Mouse (Mus musculus) stomach, embryonic 15.5 days (tissue): ENCODE data around the gene Rims4. TPM values are rescaled to one million over a fixed set of nuclear protein-coding genes. Genes with fewer than 3 reads are reported as not detected.

Experiments used
- ATAC-seq: fragments of 200-750 bp; cut with Nextera tagmentation; 2 replicates; pipeline ENCODE4 v1.8.0; 2017; ENCODE audit warnings: low read depth, moderate number of reproducible peaks, moderate TSS enrichment; ENCODE audit not compliant: insufficient read depth, low FRiP score
- H3K27ac ChIP-seq: fragments of 300-500 bp; sonication (generic); 2 replicates; pipeline ENCODE4 v1.5.1; 2015; ENCODE audit warnings: mild to moderate bottlenecking, inconsistent platforms
- H3K27me3 ChIP-seq: fragments of 300-500 bp; sonication (generic); replicated peaks from 2 replicates; pipeline ENCODE4 v1.6.1; 2015; ENCODE audit warnings: inconsistent platforms
- H3K36me3 ChIP-seq: fragments of 300-500 bp; sonication (generic); 2 replicates; pipeline ENCODE4 v1.6.1; 2015; ENCODE audit warnings: inconsistent platforms
- H3K4me1 ChIP-seq: fragments of 300-500 bp; sonication (generic); 2 replicates; pipeline ENCODE4 v1.6.1; 2015; ENCODE audit warnings: inconsistent platforms
- H3K4me2 ChIP-seq: fragments of 300-500 bp; sonication (generic); 2 replicates; pipeline ENCODE4 v1.6.1; 2015; ENCODE audit warnings: mild to moderate bottlenecking, inconsistent platforms
- H3K4me3 ChIP-seq: fragments of 300-500 bp; sonication (generic); replicated peaks from 2 replicates; pipeline ENCODE4 v1.5.1; 2015; ENCODE audit warnings: inconsistent platforms
- H3K9ac ChIP-seq: fragments of 300-500 bp; sonication (generic); 2 replicates; pipeline ENCODE4 v1.6.1; 2015; ENCODE audit warnings: inconsistent platforms
- H3K9me3 ChIP-seq: fragments of 300-500 bp; sonication (generic); 2 replicates; pipeline ENCODE4 v1.6.1; 2016; ENCODE audit warnings: inconsistent platforms
- WGBS: fragments of 180-500 bp; shearing (Covaris S2); methylation state at CpG from one replicate; pipeline ENCODE4 v1.1.7; 2015; 5-methylcytosine and 5-hydroxymethylcytosine counted together
- polyA plus RNA-seq: library from polyadenylated mRNA; unstranded; fragments of >200 nt; fragmentation: Nextera tagmentation; extraction: Ambion mirVana; gene quantifications from 2 replicates; pipeline ENCODE4 v1.2.1, GENCODE M21; 2015

The Rims4 gene
- polyA plus RNA-seq, 1 experiment from 2014 or later = 1.0 TPM

DNA sequence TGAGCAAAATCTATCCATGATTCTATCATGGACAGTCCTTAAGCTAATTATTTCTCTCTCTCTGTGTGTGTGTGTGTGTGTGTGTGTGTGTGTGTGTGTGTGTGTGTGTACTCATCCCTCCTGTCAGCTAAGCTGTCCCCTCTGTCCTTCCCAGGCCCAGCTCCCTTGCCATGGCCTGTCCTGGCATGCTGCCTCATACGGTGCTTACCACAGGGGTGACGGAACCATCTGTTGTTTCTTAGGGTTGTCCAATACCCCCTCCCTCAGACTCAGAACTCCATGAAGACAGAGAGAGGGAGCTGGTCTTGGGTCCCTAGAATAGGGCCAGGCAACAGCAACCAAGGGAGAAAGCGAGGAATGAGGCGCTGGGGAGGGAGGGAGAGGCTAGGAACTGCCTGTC lies 14.2 kb downstream of the Rims4 start:
- Histone ChIP-seq H3K27ac (no peak overlapping the region), H3K27me3 (no peaks in the 10 kb centered on the region), H3K4me2 (no peak overlapping the region), H3K4me3 (no peak overlapping the region), H3K9me3 (no peaks in the 10 kb centered on the region), H3K36me3 (no peaks in the 10 kb centered on the region), H3K9ac (no peak overlapping the region), H3K4me1 (peaks cover 6% of the 10 kb centered on the region)
- no peak for ATAC-seq
- 70% methylated on average over 4 of the region's 4 CpGs for WGBS

DNA sequence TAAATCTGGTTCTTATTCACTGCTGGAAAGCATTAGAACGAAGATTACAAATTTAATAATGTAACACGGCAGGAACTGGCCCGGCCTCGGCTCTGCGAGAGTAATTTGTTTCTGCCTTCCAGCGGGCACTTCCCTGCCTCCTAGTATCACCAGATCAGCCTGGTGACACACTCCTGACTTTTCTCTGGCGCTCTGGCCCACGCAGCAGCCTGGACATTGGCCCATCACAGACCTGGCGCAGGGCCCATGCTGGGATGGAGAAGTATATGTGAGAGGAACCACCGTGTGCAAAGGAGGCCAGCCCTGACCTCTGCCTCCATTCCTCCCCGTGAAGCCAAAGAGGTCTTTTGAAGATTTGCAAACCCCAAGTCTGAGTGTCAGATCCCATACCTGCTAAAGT lies 15.0 kb downstream of the Rims4 start:
- H3K27ac ChIP-seq = no peak overlapping the region
- peaks cover 6% of the 10 kb centered on the region for H3K4me1 ChIP-seq
- 49% methylated on average over 11 of the region's 11 CpGs for WGBS
- H3K4me2 ChIP-seq = no peak overlapping the region
- no peak for ATAC-seq
- no peaks in the 10 kb centered on the region for H3K27me3 ChIP-seq
- no peak overlapping the region for H3K9ac ChIP-seq
- H3K9me3 ChIP-seq = no peaks in the 10 kb centered on the region
- no peaks in the 10 kb centered on the region for H3K36me3 ChIP-seq
- no peak overlapping the region for H3K4me3 ChIP-seq

DNA sequence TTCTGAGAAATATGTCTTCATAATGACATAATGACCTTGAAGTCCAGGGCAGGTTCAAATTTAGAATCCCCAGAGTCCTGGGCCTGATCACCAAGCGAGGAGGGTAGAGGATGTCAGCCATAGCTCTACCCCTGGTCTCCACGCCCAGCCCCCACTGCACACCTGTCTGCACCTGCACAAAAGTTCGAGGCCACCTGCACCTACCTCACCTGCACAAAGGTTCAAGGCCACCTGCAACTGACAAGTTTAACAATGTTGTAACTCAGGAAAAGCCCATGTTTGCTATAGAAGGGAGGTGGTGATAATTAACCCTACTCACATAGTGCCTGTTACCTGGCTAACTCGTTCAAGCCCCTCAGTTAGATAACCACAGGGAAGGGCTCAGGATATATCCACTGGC lies 16.0 kb downstream of the Rims4 start:
- Histone ChIP-seq H3K4me1 (peaks cover 6% of the 10 kb centered on the region), H3K4me2 (no peak overlapping the region), H3K9ac (no peak overlapping the region), H3K36me3 (no peaks in the 10 kb centered on the region), H3K27me3 (no peaks in the 10 kb centered on the region), H3K27ac (no peak overlapping the region), H3K9me3 (no peaks in the 10 kb centered on the region), H3K4me3 (no peak overlapping the region)
- WGBS = 62% methylated on average over 4 of the region's 4 CpGs
- no peak for ATAC-seq

DNA sequence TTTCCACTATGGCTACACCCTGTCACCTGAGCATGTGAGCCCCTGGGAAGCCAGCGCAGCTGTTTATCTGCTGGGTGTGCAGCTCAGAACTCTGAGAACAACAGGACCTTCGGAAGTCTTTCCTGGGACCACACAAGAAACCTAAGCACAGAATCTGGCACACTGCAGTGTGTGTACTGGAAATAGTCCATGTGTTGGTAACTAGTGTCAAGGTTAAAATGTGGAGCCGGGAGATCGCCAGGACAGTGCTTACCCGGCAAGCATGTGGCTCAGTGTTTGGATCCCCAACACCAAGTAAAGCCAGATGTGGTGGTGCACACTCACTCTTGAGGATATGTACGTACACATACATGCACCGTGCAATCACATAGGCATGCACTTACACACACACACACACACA lies 17.4 kb downstream of the Rims4 start:
- no peaks in the 10 kb centered on the region for H3K36me3 ChIP-seq
- 0 out of 2 replicates have a peak, but pooled peaks have one; percentile 20 for ATAC-seq
- H3K27ac ChIP-seq = peak overlapping the region; percentile 11; the same call in 1 of the 2 replicates
- no peaks in the 10 kb centered on the region for H3K9me3 ChIP-seq
- H3K4me1 ChIP-seq = peaks cover 6% of the 10 kb centered on the region
- no peak overlapping the region for H3K4me2 ChIP-seq
- 72% methylated on average over 7 of the region's 7 CpGs for WGBS
- H3K4me3 ChIP-seq = no peak overlapping the region
- H3K27me3 ChIP-seq = no peaks in the 10 kb centered on the region
- no peak overlapping the region for H3K9ac ChIP-seq

DNA sequence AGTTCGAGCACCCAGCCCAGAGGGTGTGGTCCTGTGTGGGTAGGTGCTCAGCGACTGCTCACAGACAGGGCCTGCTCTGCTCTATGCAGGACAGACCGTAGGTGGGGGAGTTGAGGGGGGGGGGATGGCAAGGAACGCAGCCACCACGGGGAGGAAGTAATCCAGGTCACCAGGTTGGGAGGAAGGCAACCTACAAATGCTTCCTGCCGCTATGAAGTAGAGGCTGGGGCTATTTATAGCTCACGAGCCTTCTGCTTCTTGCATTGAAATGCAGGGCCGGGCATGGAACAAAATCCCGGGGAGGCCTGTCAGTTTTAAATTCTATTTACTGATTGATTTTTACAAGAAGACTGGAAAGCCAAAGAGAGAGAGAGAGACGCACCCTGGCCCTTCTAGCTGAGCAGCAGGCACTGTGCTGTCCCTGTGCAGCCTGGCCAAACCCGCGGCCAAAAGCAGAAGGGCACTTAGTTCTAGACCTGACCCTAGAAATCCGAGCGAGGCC lies 18.5 kb downstream of the Rims4 start:
- H3K9me3 ChIP-seq = no peaks in the 10 kb centered on the region
- H3K27ac ChIP-seq = peak overlapping the region; percentile 31; the same call in 1 of the 2 replicates
- no peaks in the 10 kb centered on the region for H3K27me3 ChIP-seq
- peaks cover 6% of the 10 kb centered on the region for H3K4me1 ChIP-seq
- no peak for ATAC-seq
- H3K4me3 ChIP-seq = no peak overlapping the region
- 33% methylated on average over 14 of the region's 14 CpGs for WGBS
- no peak overlapping the region for H3K9ac ChIP-seq
- no peak overlapping the region for H3K4me2 ChIP-seq
- no peaks in the 10 kb centered on the region for H3K36me3 ChIP-seq

DNA sequence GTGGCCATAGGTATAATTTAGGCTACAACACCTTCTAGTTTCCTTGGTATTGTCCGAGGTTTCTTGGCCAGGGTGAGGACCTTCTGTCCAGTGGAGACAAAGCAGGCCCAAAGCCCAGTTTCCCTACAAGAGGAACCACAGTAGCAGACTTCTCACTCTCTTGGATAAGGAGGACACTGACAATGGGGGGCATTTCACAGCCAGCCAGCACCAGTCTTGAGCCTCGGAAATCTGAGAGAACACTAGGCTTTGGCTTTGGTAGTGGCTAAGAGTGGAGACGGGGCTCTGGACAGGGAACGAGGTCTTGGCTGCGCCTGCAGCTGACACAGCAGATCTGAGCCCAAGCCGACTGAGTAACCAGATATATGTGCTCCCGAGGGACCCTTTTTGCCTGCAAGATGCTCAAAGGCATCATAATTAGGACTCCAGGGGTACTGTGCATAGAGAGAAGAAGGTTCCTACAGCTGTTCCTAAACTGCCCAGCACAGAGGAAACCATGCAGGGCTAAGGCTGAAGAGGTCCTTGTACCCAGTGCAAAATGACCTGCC lies 20.4 kb downstream of the Rims4 start:
- WGBS = 70% methylated on average over 7 of the region's 7 CpGs
- Histone ChIP-seq H3K4me3 (no peak overlapping the region), H3K27me3 (no peaks in the 10 kb centered on the region), H3K36me3 (no peaks in the 10 kb centered on the region), H3K27ac (no peak overlapping the region), H3K9me3 (no peaks in the 10 kb centered on the region), H3K9ac (no peak overlapping the region), H3K4me2 (no peak overlapping the region), H3K4me1 (peaks cover 6% of the 10 kb centered on the region)
- ATAC-seq = no peak

DNA sequence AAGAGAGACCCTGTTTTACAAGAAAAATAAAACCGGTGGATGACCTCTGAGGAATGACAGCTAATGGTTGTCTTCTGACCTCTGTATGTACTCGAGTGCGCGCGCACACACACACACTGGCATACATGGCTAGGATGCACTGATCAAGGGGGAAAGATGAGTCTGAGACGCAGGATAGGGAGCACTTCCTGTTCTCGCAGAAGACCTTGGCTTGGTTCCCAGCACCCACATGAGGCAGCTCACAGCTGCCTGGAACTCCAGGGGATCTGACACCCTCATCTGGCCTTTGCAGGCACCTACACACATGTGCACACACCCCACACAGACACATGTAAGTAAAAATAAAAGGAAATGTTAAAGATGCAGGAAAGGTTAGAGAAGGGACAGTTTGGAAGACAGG lies 21.5 kb downstream of the Rims4 start:
- no peak overlapping the region for H3K27ac ChIP-seq
- H3K4me3 ChIP-seq = no peak overlapping the region
- H3K9ac ChIP-seq = no peak overlapping the region
- H3K27me3 ChIP-seq = no peaks in the 10 kb centered on the region
- no peaks in the 10 kb centered on the region for H3K36me3 ChIP-seq
- H3K4me1 ChIP-seq = peaks cover 6% of the 10 kb centered on the region
- no peak overlapping the region for H3K4me2 ChIP-seq
- no peak for ATAC-seq
- H3K9me3 ChIP-seq = no peaks in the 10 kb centered on the region
- WGBS = 86% methylated on average over 7 of the region's 7 CpGs

DNA sequence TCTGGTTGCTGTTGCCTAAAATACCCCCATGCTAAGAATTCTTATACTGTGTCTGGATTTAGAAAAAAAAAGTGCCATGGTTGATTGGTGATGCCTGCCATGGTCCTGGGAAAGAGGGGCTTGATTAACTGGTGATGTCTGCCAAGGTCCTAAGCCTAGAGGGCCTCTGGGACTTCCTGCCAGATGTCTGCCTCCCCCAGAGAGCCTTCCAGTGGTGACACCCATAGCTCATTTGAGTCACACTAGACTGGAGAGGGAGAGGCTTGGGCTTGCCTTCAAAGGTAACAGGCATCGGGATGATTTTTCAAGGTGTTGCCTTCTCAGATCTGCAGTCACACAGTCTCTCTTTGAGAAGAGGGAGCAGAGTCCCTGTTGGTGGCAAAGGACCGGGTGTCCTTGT lies 23.3 kb downstream of the Rims4 start:
- Histone ChIP-seq H3K9ac (no peak overlapping the region), H3K4me3 (no peak overlapping the region), H3K4me1 (peaks cover 5% of the 10 kb centered on the region), H3K27ac (no peak overlapping the region), H3K27me3 (no peaks in the 10 kb centered on the region), H3K9me3 (no peaks in the 10 kb centered on the region), H3K4me2 (no peak overlapping the region), H3K36me3 (no peaks in the 10 kb centered on the region)
- WGBS = 47% methylated on average over 2 of the region's 2 CpGs
- no peak for ATAC-seq

DNA sequence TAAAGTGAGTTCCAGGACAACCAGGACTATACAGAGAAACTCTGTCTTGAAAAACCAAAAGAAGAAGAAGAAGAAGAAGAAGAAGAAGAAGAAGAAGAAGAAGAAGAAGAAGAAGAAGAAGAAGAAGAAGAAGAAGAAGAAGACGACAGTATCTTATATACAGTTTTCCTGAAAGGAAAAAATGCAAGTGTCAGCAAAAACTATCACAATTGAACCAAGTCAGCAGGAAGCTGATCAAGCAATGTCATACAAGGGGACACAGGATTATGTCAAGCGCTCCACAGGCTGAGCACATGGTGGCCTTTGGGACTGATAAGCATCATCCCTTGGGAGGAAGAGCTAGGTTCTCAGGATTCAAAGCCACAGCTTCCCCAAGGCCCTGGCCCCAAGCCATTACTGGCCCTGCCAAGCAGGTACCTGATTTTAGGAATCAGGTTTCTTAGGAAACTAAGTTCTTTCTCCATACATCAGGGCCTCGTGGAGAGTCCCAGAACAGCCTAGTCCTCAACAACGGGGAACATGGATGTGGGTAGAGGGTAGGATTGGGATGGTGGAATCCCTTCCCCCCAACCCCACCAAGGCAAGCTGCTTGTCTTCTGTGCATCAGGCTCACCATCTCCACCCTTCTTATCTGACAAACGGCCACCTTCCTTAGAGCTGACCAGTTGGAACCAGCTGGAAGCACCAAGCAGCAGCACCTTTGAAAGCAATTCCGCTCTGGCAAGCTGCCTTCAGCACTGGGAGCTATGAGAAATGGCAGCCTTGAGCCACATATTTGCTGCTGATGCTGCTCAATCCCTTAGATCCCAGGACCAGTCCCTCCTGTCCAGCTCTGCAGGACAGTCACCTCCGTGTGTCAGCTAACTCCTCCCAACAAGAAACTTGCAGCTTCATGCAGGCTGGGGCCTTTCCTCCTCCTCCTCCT lies 24.8 kb downstream of the Rims4 start:
- H3K27me3 ChIP-seq = no peaks in the 10 kb centered on the region
- H3K27ac ChIP-seq = no peak overlapping the region
- H3K9me3 ChIP-seq = no peaks in the 10 kb centered on the region
- no peak overlapping the region for H3K4me2 ChIP-seq
- H3K4me1 ChIP-seq = no peaks in the 10 kb centered on the region
- no peak for ATAC-seq
- H3K9ac ChIP-seq = no peak overlapping the region
- H3K36me3 ChIP-seq = no peaks in the 10 kb centered on the region
- WGBS = 61% methylated on average over 7 of the region's 7 CpGs
- H3K4me3 ChIP-seq = no peak overlapping the region

DNA sequence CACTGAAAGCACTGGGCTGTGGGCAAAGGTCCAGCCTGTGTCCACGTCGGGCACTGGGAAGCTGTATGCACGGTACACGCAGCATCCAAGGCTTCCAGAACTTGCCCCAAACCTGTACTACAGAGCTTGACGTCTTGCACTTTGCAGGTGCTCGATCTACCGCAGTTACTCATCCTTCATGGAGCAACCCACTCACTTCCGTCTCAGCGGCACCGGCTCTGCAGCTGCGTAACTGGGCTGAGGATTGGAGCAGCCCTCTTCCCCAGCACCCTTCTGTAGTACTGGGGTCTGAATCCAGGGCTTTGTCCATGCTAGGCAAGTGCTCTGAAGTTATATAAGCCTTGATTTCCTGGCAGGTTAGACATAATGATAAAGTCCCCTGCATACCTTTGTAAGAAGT lies 27.2 kb downstream of the Rims4 start:
- no peaks in the 10 kb centered on the region for H3K36me3 ChIP-seq
- no peaks in the 10 kb centered on the region for H3K4me1 ChIP-seq
- H3K9ac ChIP-seq = no peak overlapping the region
- no peak for ATAC-seq
- no peak overlapping the region for H3K4me2 ChIP-seq
- no peak overlapping the region for H3K4me3 ChIP-seq
- WGBS = 88% methylated on average over 11 of the region's 11 CpGs
- no peaks in the 10 kb centered on the region for H3K27me3 ChIP-seq
- no peaks in the 10 kb centered on the region for H3K9me3 ChIP-seq
- H3K27ac ChIP-seq = no peak overlapping the region

DNA sequence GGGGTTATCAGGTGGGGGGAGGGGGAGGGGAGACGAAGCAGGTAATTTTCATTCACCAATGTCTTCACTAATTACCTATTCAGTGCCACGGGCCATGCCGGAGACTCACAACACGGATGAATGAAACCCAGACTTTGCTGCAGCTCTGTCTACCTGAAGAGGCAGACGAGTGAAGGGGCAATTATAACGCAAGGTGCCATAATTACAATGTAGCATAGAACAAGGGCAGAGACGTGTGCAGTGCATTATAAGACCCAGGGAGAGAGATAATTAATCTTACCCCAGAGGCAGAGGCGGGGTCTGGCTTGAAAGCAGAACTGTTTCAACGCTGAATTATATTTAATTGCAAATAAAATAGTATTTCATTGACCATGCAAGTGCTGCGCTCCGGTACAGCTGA lies 27.9 kb downstream of the Rims4 start:
- ATAC-seq = no peak
- Histone ChIP-seq H3K4me1 (no peaks in the 10 kb centered on the region), H3K4me2 (no peak overlapping the region), H3K27me3 (no peaks in the 10 kb centered on the region), H3K36me3 (no peaks in the 10 kb centered on the region), H3K27ac (no peak overlapping the region), H3K9me3 (no peaks in the 10 kb centered on the region), H3K9ac (no peak overlapping the region), H3K4me3 (no peak overlapping the region)
- 65% methylated on average over 11 of the region's 11 CpGs for WGBS

DNA sequence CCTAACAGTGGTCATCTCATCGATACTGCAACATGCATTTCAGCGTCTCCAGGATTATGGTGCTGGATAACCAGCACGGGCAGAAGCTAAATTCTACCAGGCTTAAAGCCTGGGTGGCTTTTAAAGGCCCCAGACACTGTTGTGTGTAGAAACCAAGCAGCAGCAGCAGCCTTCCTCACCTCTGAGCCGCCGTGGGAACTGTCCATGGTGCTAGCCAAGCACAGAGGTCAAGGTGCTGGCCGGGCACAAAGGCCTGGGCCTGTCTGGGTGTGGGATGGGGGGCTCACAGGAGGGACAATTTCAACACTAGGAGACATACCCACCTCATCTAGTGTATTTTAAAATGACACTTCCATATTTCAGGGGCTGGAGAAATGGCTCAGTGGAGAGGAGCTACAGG lies 29.1 kb downstream of the Rims4 start:
- Histone ChIP-seq H3K9ac (no peak overlapping the region), H3K36me3 (no peaks in the 10 kb centered on the region), H3K27me3 (no peaks in the 10 kb centered on the region), H3K4me2 (no peak overlapping the region), H3K27ac (no peak overlapping the region), H3K9me3 (no peaks in the 10 kb centered on the region), H3K4me1 (no peaks in the 10 kb centered on the region), H3K4me3 (no peak overlapping the region)
- WGBS = 26% methylated on average over 6 of the region's 6 CpGs
- no peak for ATAC-seq
